Mouse (Mus musculus) liver, embryonic 16.5 days (tissue): ENCODE data around the gene Cited4. TPM values are rescaled to one million over a fixed set of nuclear protein-coding genes. Genes with fewer than 3 reads are reported as not detected.
A peak's percentile ranks its signal among the peaks of the same experiment; 100 is the strongest.

Experiments used
- ATAC-seq: fragments of 200-750 bp; cut with Nextera tagmentation; 2 replicates; pipeline ENCODE4 v1.8.0; 2017; ENCODE audit warnings: low read depth, mild to moderate bottlenecking, moderate number of reproducible peaks, moderate library complexity
- H3K27ac ChIP-seq: fragments of 300-500 bp; sonication (generic); 2 replicates; pipeline ENCODE4 v1.5.1; 2014; ENCODE audit warnings: mild to moderate bottlenecking, low read length
- H3K27me3 ChIP-seq: fragments of 300-500 bp; sonication (generic); 2 replicates; pipeline ENCODE4 v1.6.1; 2014; ENCODE audit warnings: low read depth, low read length, mixed read lengths; ENCODE audit not compliant: control insufficient read depth, insufficient read depth
- H3K36me3 ChIP-seq: fragments of 300-500 bp; sonication (generic); 2 replicates; pipeline ENCODE4 v1.6.1; 2014; ENCODE audit warnings: mild to moderate bottlenecking; ENCODE audit not compliant: control insufficient read depth, insufficient read depth
- H3K4me1 ChIP-seq: fragments of 300-500 bp; sonication (generic); 2 replicates; pipeline ENCODE4 v1.6.1; 2014; ENCODE audit warnings: low read depth, low read length, mixed read lengths; ENCODE audit not compliant: control insufficient read depth
- H3K4me2 ChIP-seq: fragments of 300-500 bp; sonication (generic); 2 replicates; pipeline ENCODE4 v1.6.1; 2014; ENCODE audit warnings: low read depth, low read length, mixed read lengths
- H3K4me3 ChIP-seq: fragments of 300-500 bp; sonication (generic); 2 replicates; pipeline ENCODE4 v1.5.1; 2014; ENCODE audit warnings: low read depth, mild to moderate bottlenecking, low read length
- H3K9ac ChIP-seq: fragments of 300-500 bp; sonication (generic); 2 replicates; pipeline ENCODE4 v1.6.1; 2014; ENCODE audit warnings: low read depth, low read length
- H3K9me3 ChIP-seq: fragments of 300-500 bp; sonication (generic); replicated peaks from 2 replicates; pipeline ENCODE4 v1.6.1; 2016; ENCODE audit warnings: low read length; ENCODE audit not compliant: control insufficient read depth
- WGBS: fragments of 180-500 bp; shearing (Covaris S2); extraction: QIAGEN DNeasy Blood & Tissue Kit; methylation state at CpG from one replicate; pipeline ENCODE4 v1.1.7; 2014; ENCODE audit not compliant: insufficient replicate concordance; 5-methylcytosine and 5-hydroxymethylcytosine counted together
- polyA plus RNA-seq: library from polyadenylated mRNA; unstranded; fragments of >200 nt; fragmentation: Nextera tagmentation; extraction: Ambion mirVana; gene quantifications from 2 replicates; pipeline ENCODE4 v1.2.1, GENCODE M21; 2015

Cited4 gene
- 44.1 and 44.3 TPM in 2 replicates for polyA plus RNA-seq

DNA sequence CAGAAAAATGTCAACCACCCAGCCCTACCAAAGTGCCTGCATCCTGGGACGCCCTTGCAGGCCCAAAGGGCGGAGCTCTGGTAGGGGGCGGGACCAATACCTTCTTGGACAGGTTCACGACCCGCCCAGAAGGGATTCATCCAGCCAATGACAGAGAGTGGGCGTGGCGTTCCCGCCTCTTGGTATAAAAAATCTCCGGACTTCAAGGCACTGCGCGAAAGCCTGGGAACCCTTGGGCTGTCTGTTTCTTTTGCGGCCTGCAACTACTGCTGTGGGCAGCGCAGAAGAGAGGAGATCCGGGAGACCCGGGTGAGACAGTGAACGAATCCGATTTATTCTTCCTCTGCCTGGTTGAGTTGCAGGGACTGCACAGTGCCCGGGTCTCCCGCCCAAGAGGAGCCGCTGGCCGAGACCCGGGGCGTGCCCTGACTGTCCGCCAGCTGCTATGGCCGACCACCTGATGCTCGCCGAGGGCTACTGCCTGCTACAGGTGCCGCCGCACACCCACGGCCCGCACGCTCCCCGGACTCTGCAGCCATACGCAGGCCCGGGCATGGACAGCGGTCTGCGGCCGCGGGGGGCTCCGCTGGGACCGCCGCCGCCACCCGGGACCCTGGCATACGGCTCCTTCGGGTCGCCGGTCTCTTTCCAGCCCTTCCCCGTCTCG is at the start of gene Cited4:
Gene Cited4, plus strand, starts transcription at position 215 of the 667 bp plus-strand sequence.
- under 1% methylated on average over 50 of the region's 50 CpGs for WGBS
- Histone ChIP-seq H3K9ac (peak within 1 kb of the TSS; percentile 93), H3K36me3 (no peaks in the 10 kb centered on the region), H3K27me3 (no peaks in the 10 kb centered on the region), H3K4me2 (peak within 1 kb of the TSS; percentile 95), H3K9me3 (no peaks in the 10 kb centered on the region), H3K27ac (peak within 1 kb of the TSS; percentile 84), H3K4me3 (peak within 1 kb of the TSS; percentile 94), H3K4me1 (peaks cover 61% of the 10 kb centered on the region)
- peak; percentile 88 for ATAC-seq

DNA sequence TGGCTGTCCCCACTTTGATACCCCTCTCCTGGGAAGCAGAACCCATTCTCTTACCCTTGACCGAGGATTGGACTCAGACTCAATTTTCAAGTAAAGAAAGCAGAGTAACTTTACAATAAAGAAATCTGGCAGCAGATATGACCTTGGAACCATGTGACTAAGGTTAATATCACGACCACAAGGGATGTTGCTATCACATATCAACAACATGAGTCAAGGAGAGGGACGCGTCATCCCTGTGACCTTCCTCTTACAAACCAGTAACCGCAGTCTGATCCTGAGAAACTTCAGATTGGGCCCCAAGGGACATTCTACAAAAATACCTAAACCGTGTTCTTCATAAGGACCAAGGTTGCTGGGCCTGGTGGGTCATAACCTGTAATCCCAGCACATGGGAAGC is 38.6 kb upstream of the Cited4 start:
- peaks cover 35% of the 10 kb centered on the region for H3K4me1 ChIP-seq
- H3K9me3 ChIP-seq: no peaks in the 10 kb centered on the region
- no peaks in the 10 kb centered on the region for H3K36me3 ChIP-seq
- 55% methylated on average over 6 of the region's 6 CpGs for WGBS
- ATAC-seq: no peak
- no peak overlapping the region for H3K27ac ChIP-seq
- H3K9ac ChIP-seq: no peak overlapping the region
- H3K27me3 ChIP-seq: no peaks in the 10 kb centered on the region
- H3K4me2 ChIP-seq: no peak overlapping the region
- H3K4me3 ChIP-seq: no peak overlapping the region

DNA sequence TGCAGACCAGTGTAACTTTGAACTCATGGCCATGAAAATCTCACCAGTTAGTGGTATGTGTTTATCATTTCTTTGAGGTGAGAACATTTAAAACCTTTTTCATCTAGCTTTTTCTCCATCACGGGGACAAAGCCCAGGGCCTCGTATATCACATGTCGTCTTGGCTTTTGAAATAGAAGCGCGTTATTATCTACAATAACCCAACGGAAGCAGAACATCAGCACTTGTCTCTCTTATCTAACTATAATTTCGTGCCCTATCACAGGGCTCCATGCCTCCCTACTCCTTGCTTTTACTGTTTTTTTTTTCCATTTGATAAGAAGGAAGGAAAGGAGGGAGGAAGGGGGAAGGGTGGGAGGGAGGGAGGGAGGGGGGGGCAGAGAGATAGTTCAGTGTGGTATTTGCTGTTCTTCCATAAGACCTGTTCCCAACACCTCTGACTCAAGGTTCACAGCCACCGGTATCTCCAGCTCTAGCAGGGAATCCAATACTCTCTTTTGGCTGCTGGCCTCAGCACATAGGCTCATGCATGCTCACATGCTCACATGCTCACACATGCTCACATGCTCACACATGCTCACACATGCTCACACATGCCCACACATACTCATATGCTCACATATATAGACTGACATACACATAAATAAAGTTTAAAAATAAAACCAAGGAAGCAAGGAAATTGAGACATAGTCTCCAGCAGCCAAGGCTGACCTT is 36.0 kb upstream of the Cited4 start:
- ATAC-seq: peak; percentile 76
- peak overlapping the region; percentile 14; the same call in 1 of the 2 replicates for H3K4me2 ChIP-seq
- H3K9ac ChIP-seq: 0 out of 2 replicates have a peak overlapping the region, but pooled peaks have one; percentile 29
- H3K4me1 ChIP-seq: peaks cover 38% of the 10 kb centered on the region
- no peak overlapping the region for H3K4me3 ChIP-seq
- H3K27me3 ChIP-seq: no peaks in the 10 kb centered on the region
- H3K9me3 ChIP-seq: no peaks in the 10 kb centered on the region
- no peaks in the 10 kb centered on the region for H3K36me3 ChIP-seq
- WGBS: 16% methylated on average over 8 of the region's 8 CpGs
- H3K27ac ChIP-seq: peak overlapping the region; percentile 93

DNA sequence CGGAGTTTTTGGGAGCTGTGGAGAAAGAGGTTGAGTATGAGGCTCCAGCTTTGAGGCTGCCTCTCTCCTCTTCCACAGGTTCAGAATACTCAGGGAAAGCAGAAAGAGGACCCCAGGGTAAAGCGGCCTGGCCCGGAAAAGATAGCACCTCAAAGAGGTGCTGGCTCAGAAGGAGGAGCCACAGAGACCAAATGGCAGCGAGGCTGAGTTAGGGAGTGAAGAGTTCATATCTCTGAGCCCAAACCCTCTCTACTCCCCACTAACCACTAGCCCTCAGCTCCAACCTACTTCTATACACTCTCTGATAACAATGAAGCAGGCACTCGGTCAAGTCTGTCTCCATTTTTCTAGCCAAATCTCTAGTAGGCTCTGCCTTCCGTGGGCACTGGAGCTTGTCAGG is 34.5 kb upstream of the Cited4 start:
- Histone ChIP-seq H3K4me3 (no peak overlapping the region), H3K4me2 (peak overlapping the region; percentile 27), H3K9ac (peak overlapping the region; percentile 46)

DNA sequence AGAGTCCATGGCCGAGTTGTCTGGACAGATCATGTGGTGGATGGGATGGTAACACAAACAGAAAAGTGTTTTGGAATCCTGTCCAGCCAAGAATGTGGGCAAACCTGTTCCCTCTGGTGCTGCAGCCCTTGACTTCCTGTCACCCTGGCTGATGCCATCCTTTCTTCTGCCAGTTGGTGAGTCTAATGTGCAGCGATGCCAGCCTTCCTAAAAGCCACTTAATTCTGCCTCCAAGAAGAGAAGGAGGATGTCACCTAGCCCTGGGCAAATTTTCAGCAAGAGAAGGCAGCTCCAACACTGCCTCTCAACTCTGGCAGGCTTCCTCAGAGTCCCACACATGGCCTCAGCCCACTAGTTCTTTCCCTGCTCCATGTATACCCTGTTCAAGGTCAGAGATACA is 31.0 kb upstream of the Cited4 start:
- Histone ChIP-seq H3K9me3 (no peaks in the 10 kb centered on the region), H3K9ac (no peak overlapping the region), H3K4me2 (no peak overlapping the region), H3K27me3 (no peaks in the 10 kb centered on the region), H3K4me3 (no peak overlapping the region), H3K27ac (no peak overlapping the region), H3K4me1 (peaks cover 27% of the 10 kb centered on the region), H3K36me3 (no peaks in the 10 kb centered on the region)
- ATAC-seq: no peak
- WGBS: 64% methylated on average over 2 of the region's 2 CpGs

More for the DNA sequence above, 34.5 kb upstream of the Cited4 start:
- 19% methylated on average over 6 of the region's 6 CpGs for WGBS
- H3K4me1 ChIP-seq: peaks cover 35% of the 10 kb centered on the region
- peak overlapping the region; percentile 93 for H3K27ac ChIP-seq
- peak; percentile 90 for ATAC-seq
- H3K27me3 ChIP-seq: no peaks in the 10 kb centered on the region
- no peaks in the 10 kb centered on the region for H3K36me3 ChIP-seq
- no peaks in the 10 kb centered on the region for H3K9me3 ChIP-seq

DNA sequence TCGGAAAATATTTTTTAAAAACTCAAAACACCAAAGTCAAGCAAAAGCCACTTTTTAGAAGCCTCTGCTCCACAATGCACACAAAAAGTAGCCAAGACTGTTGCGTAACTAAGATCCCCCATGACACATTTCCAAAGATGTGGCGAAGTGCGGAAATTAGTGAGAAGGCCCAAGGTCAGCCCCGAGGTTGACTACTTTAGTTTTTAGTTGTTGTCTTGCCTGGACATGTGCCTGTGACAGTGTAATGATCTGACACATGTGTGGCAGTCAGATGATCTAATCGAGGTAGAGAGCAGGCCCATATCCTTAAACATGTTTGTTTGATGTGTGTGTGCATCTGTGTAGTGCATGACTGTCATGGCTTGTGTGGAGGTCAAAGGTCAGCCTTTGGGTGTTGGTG is 24.4 kb upstream of the Cited4 start:
- no peak overlapping the region for H3K4me2 ChIP-seq
- no peak overlapping the region for H3K4me3 ChIP-seq
- 77% methylated on average over 6 of the region's 6 CpGs for WGBS
- no peaks in the 10 kb centered on the region for H3K4me1 ChIP-seq
- no peaks in the 10 kb centered on the region for H3K9me3 ChIP-seq
- no peak overlapping the region for H3K9ac ChIP-seq
- H3K27ac ChIP-seq: no peak overlapping the region
- H3K36me3 ChIP-seq: no peaks in the 10 kb centered on the region
- no peak for ATAC-seq
- H3K27me3 ChIP-seq: no peaks in the 10 kb centered on the region

DNA sequence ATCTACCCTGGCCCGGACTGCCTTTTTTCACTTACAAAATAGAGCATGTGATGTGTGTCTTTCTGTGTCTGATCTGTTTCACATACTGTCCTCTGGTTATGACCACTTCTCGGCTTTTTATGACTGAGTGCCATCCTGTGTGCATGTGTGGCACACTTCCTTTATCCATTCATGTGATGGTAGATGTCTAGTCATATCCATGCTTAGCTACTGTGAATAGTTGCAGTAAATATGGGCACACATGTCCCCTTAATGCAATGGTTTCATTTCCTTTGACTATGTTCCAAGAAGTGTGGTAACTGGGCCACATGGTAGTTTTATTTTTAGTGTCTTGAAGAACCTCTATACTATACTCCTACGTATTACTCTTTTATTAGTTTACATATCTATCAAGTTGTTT is 22.5 kb upstream of the Cited4 start:
- Histone ChIP-seq H3K9ac (no peak overlapping the region), H3K4me2 (no peak overlapping the region), H3K4me3 (no peak overlapping the region), H3K4me1 (no peaks in the 10 kb centered on the region), H3K36me3 (no peaks in the 10 kb centered on the region), H3K9me3 (no peaks in the 10 kb centered on the region), H3K27me3 (peaks cover 13% of the 10 kb centered on the region), H3K27ac (no peak overlapping the region)
- 70% methylated on average over 3 of the region's 3 CpGs for WGBS
- no peak for ATAC-seq

DNA sequence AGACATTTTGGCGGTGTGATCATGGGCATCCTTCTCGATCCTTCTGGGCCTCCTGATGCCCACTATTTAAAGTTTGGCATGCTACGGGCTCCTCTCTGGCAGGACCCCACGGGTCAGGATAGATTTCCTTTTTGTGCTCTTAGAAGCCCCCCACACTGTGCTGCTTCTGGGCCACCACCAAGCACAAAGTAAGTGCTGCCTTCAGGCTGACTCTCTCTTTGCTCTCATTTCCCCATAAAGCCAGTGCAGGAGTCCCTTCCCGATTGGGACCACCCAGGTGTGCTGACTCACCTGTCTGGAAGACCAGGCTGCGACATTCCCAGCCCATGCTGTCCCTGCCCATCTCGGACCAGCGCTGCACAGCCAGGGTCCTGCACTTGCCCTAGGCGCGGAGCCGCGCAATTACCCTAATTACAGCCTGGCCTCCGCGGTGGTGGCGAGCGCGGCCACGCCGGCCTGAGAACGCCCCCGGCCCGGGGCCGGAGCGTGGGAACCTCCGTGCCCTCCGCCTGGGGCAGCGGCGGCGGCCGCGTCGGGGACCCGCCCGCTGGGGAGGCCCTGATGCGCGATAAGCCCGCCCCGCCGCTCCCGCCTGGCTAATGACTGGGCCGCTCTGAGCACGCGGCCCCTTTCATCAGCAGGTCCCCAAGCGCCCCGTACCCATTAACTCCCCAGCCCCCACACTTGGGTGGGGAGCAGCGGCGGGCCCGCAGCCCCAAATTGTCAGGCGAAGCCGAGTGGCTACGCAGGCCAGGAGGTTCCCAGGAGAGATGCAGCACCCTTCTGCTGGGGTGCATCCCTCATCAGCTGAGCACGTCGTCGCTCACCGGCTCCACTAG is 16.8 kb upstream of the Cited4 start:
- Histone ChIP-seq H3K27me3 (peaks cover 30% of the 10 kb centered on the region), H3K9ac (peak overlapping the region; percentile 62), H3K4me2 (peak overlapping the region; percentile 89), H3K27ac (no peak overlapping the region), H3K9me3 (no peaks in the 10 kb centered on the region), H3K36me3 (no peaks in the 10 kb centered on the region), H3K4me3 (peak overlapping the region; percentile 64), H3K4me1 (peaks cover 12% of the 10 kb centered on the region)
- 4% methylated on average over 54 of the region's 55 CpGs for WGBS
- peak; percentile 93 for ATAC-seq
